Mouse (Mus musculus) midbrain, postnatal 0 days (tissue): ENCODE measurements around the gene Dnaic1. TPM values are rescaled to one million over a fixed set of nuclear protein-coding genes. Genes with fewer than 3 reads are reported as not detected.

Source experiments
- ATAC-seq: fragments of 200-750 bp; cut with Nextera tagmentation; 2 replicates; pipeline ENCODE4 v1.8.0; 2017; ENCODE audit warnings: moderate number of reproducible peaks, mild to moderate bottlenecking, moderate TSS enrichment, moderate library complexity; ENCODE audit not compliant: low FRiP score
- DNase-seq: peaks from one replicate; pipeline ENCODE4 v3.0.0-alpha.2; 2015; ENCODE audit warnings: low spot score
- H3K27ac ChIP-seq: fragments of 300-500 bp; sonication (generic); 2 replicates; pipeline ENCODE4 v1.5.1; 2014; ENCODE audit warnings: low read depth, mild to moderate bottlenecking, low read length, mixed read lengths
- H3K27me3 ChIP-seq: fragments of 300-500 bp; sonication (generic); 2 replicates; pipeline ENCODE4 v1.6.1; 2014; ENCODE audit warnings: low read length, control low read depth, mixed read lengths; ENCODE audit not compliant: insufficient read depth
- H3K36me3 ChIP-seq: fragments of 300-500 bp; sonication (generic); 2 replicates; pipeline ENCODE4 v1.6.1; 2014; ENCODE audit warnings: low read length, control low read depth, mixed read lengths; ENCODE audit not compliant: insufficient read depth
- H3K4me1 ChIP-seq: fragments of 300-500 bp; sonication (generic); 2 replicates; pipeline ENCODE4 v1.6.1; 2014; ENCODE audit warnings: mild to moderate bottlenecking, control low read depth, antibody characterized with exemption, low read length, mixed read lengths; ENCODE audit not compliant: insufficient read depth
- H3K4me2 ChIP-seq: fragments of 300-500 bp; sonication (generic); 2 replicates; pipeline ENCODE4 v1.6.1; 2014; ENCODE audit warnings: low read depth, mild to moderate bottlenecking, low read length, mixed read lengths; ENCODE audit not compliant: poor library complexity, severe bottlenecking
- H3K4me3 ChIP-seq: fragments of 300-500 bp; sonication (generic); 2 replicates; pipeline ENCODE4 v1.5.1; 2014; ENCODE audit warnings: low read depth, mild to moderate bottlenecking, low read length, moderate library complexity
- H3K9ac ChIP-seq: fragments of 300-500 bp; sonication (generic); replicated peaks from 2 replicates; pipeline ENCODE4 v1.6.1; 2014; ENCODE audit warnings: mild to moderate bottlenecking, low read length, moderate library complexity, mixed read lengths; ENCODE audit not compliant: poor library complexity, severe bottlenecking
- H3K9me3 ChIP-seq: fragments of 300-500 bp; sonication (generic); 2 replicates; pipeline ENCODE4 v1.6.1; 2016; ENCODE audit warnings: low read length, control low read depth
- CTCF ChIP-seq: IDR thresholded peaks from 2 replicates; pipeline ENCODE4 v1.5.1; 2016; ENCODE audit warnings: antibody characterized with exemption, mild to moderate bottlenecking
- WGBS: fragments of 180-500 bp; shearing (Covaris S2); extraction: QIAGEN DNeasy Blood & Tissue Kit; methylation state at CpG from one replicate; pipeline ENCODE4 v1.1.7; 2014; 5-methylcytosine and 5-hydroxymethylcytosine counted together
- polyA plus RNA-seq: library from polyadenylated mRNA; unstranded; fragments of >200 nt; fragmentation: Nextera tagmentation; extraction: Ambion mirVana; gene quantifications from 2 replicates; pipeline ENCODE4 v1.2.1, GENCODE M21; 2015
- total RNA-seq: library from RNA; depleted of rRNA; stranded (reverse); fragments of >200 nt; gene quantifications from 2 replicates; pipeline ENCODE4 v1.2.3, GENCODE M21; 2014

The Dnaic1 gene
- total and polyA plus RNA-seq, 2 experiments from 2014 or later, result 1.7 to 3.2 TPM

DNA sequence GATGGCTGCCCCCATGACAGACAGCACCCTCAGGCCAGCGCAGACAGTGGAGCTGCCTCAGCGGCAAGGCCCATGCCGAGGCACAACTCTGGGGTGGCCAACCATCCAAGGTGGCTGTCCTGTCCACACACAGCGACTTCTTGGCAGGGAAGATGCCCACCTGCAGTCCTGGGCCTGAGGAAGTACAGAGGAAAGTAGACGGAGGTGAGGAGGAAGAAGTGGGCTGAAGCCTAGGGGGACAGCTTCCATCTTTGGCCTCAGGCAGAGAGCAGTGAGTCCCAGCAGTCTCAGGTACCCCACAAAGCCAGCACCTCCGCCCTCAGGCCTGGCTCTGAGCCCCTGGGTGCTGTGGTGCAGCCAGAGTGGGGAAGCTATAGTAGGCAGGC is 69.2 kb downstream of the Dnaic1 start:
- TF ChIP-seq CTCF, result no peak
- H3K4me2 ChIP-seq, result peak overlapping the region; percentile 64
- H3K9me3 ChIP-seq, result no peaks in the 10 kb centered on the region
- no peak for ATAC-seq
- 57% methylated on average over 6 of the region's 6 CpGs for WGBS
- H3K36me3 ChIP-seq, result peaks cover 4% of the 10 kb centered on the region; the same call in 1 of the 2 replicates
- peak overlapping the region; percentile 86 for H3K9ac ChIP-seq
- H3K4me3 ChIP-seq, result peak overlapping the region; percentile 48
- peaks cover 17% of the 10 kb centered on the region for H3K4me1 ChIP-seq
- H3K27ac ChIP-seq, result peak overlapping the region; percentile 81; the same call in 1 of the 2 replicates
- no peaks in the 10 kb centered on the region for H3K27me3 ChIP-seq
- DNase-seq, result no peak

DNA sequence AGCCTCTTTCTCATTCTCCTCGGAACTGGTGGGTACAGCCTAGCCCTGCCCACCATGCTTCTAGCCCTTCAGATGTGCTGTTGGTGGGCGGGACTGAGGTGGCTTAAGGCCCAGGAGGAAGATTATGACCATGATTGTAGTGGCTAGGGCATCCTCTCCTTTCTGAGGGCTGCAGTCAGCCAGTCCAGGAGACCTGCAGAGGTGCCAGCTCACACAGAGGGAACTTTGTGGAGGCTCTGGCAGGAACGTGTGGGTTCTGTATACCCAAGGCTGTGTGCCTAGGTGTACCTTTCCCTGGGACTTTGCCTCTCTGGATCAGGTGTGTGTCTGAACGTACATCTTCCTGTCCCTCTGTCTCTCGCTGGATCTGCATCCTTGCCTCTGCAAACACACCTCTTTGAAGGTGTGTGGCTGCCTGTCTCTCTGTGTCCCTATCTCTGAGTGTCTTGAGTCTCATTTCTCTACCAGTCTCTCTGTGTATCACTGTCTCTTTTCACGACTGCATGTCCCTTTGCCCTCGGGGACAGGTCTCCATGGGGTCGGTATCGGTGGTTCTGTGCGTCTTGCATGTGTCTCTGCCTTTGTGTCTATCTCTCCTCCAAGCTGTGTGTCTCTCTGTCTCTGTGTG is 69.8 kb downstream of the Dnaic1 start:
- H3K36me3 ChIP-seq, result peaks cover 4% of the 10 kb centered on the region; the same call in 1 of the 2 replicates
- no peaks in the 10 kb centered on the region for H3K9me3 ChIP-seq
- no peaks in the 10 kb centered on the region for H3K27me3 ChIP-seq
- H3K4me2 ChIP-seq, result peak overlapping the region; percentile 64
- peak; percentile 32 for DNase-seq
- H3K4me3 ChIP-seq, result peak overlapping the region; percentile 48
- peak overlapping the region; percentile 81 for H3K27ac ChIP-seq
- 7% methylated on average over 10 of the region's 10 CpGs for WGBS
- H3K4me1 ChIP-seq, result peaks cover 17% of the 10 kb centered on the region
- no peak for TF ChIP-seq CTCF
- peak; percentile 19; the same call in 1 of the 2 replicates for ATAC-seq
- peak overlapping the region; percentile 86 for H3K9ac ChIP-seq

DNA sequence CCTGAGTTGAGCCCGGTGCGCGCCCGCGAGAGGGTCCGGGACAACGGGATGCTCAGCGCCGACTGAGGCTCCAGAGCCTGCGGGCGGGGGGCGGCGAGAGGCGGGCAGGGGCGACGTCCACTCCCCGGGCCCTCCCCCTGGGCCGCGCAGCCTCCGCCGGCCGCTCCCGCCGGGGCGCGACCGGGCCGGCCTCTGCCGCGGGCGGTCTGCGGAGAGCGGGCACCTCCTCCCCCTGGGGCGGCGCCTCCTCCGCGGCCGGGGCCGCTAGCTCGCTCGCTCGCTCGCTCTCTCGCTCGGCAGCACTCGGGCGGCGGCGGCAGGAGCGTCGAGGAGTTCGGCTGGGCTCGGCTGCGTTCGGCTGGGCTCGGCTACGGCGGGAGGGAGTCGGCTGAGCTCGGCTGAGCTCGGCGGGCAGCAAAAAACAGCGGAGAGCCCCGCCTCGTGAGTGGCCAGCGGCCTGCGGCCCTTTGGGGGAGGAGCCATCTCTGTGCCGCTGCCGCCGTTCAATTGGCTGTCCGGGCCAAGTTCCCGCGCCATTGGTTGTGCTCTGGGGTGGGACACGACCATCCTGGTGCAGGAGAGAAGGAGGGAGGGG is 70.4 kb downstream of the Dnaic1 start, which contains the start of gene Enho:
Gene Enho (minus strand): TSS at position 412 of the 595 bp plus-strand sequence.
- no peaks in the 10 kb centered on the region for H3K27me3 ChIP-seq
- DNase-seq, result peak; percentile 96
- H3K4me2 ChIP-seq, result peak within 1 kb of the TSS; percentile 64
- peaks cover 17% of the 10 kb centered on the region for H3K4me1 ChIP-seq
- H3K4me3 ChIP-seq, result peak within 1 kb of the TSS; percentile 48
- H3K9ac ChIP-seq, result peak within 1 kb of the TSS; percentile 86
- H3K27ac ChIP-seq, result peak within 1 kb of the TSS; percentile 81
- H3K9me3 ChIP-seq, result no peaks in the 10 kb centered on the region
- no peak for TF ChIP-seq CTCF
- ATAC-seq, result peak; percentile 90
- WGBS, result under 1% methylated on average over 54 of the region's 74 CpGs
- H3K36me3 ChIP-seq, result peaks cover 4% of the 10 kb centered on the region; the same call in 1 of the 2 replicates

DNA sequence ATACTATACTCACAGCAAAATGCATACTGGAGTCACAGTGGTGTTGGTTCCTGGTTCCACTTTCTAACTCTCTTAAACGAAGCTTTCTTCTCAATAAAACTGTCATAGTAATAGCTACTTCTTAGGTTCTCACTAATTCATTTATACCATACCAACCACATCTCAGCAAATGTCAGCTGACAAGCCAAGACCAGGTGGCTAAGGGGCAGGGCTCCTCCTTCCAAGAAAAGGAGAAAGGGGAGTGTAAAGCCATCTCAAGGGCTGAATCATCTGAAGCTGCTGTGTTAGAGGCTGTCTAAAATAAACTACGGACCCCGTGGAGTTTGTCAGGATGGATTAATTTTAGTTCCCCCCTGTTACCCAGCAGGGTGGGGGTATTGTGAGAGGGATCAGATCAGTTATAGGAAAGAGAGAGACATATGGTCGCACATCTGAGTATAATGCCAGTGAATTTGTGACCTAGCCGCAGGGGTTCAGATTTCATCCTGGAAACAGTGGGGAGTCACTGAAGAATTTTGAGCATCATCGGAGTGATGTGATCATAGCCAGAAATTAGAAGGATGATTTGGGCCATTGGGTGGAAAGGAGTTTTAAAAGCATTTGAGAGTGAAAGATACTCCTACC is 71.7 kb downstream of the Dnaic1 start:
- peaks cover 4% of the 10 kb centered on the region; the same call in 1 of the 2 replicates for H3K36me3 ChIP-seq

DNA sequence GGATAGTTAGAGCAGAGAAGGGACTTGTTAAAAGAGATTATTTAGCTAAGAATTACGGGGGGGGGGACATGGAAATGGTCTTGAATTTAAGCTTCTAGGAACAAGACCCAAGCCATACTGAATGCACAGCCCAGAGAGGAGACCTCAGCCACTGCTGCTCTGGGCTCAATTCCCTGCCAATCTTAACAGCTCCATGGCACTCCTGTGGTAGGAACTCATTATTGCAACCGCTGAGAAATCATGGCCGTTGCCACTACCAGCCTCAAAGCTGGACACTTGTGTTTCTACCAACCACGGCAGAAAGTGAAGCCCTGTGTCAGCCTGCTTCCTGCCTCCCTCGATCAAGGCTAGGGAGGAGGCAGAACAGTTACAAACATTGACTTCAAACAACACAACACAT is 75.9 kb downstream of the Dnaic1 start:
- peak; percentile 67 for TF ChIP-seq CTCF
- Histone ChIP-seq H3K36me3 (no peaks in the 10 kb centered on the region), H3K27me3 (no peaks in the 10 kb centered on the region), H3K9ac (no peak overlapping the region), H3K4me1 (peaks cover 1% of the 10 kb centered on the region; the same call in 1 of the 2 replicates), H3K4me3 (no peak overlapping the region), H3K4me2 (no peak overlapping the region), H3K27ac (no peak overlapping the region), H3K9me3 (no peaks in the 10 kb centered on the region)
- 25% methylated on average over 5 of the region's 5 CpGs for WGBS
- ATAC-seq (0 out of 2 replicates have a peak, but pooled peaks have one; percentile 36), DNase-seq (peak; percentile 70)

More for the DNA sequence above, 71.7 kb downstream of the Dnaic1 start:
- H3K27ac ChIP-seq, result no peak overlapping the region
- H3K4me3 ChIP-seq, result no peak overlapping the region
- H3K9me3 ChIP-seq, result no peaks in the 10 kb centered on the region
- whole genome bisulfite sequencing, result 69% methylated on average over 6 of the region's 6 CpGs
- ATAC-seq, result no peak
- H3K4me2 ChIP-seq, result no peak overlapping the region
- TF ChIP-seq CTCF, result no peak
- peaks cover 17% of the 10 kb centered on the region; the same call in 1 of the 2 replicates for H3K4me1 ChIP-seq
- H3K27me3 ChIP-seq, result no peaks in the 10 kb centered on the region
- no peak for DNase-seq
- H3K9ac ChIP-seq, result no peak overlapping the region
